Mouse (Mus musculus) left cerebral cortex, adult 2 months (tissue): ENCODE results near the gene Zfp14. TPM values are rescaled to one million over a fixed set of nuclear protein-coding genes. Genes with fewer than 3 reads are reported as not detected.

Experiments used
- DNase-seq, 2 experiments: peaks; one replicate each; pipeline ENCODE4 v3.0.0; 2021 to 2022; ENCODE audit warnings: low spot score in 2 of 2, mixed read lengths in 1 of 2; ENCODE audit errors: extremely low spot score in 1 of 2
- H3K27ac ChIP-seq: fragments of 200-600 bp; 2 replicates; pipeline ENCODE4 v1.8.1; 2022
- H3K4me3 ChIP-seq: fragments of 200-600 bp; 2 replicates; pipeline ENCODE4 v1.8.1; 2022
- CTCF ChIP-seq: fragments of 200-600 bp; IDR thresholded peaks from 2 replicates; pipeline ENCODE4 v1.8.1; 2022; ENCODE audit warnings: antibody characterized with exemption, mild to moderate bottlenecking, moderate library complexity
- intact Hi-C: fragments of 180-260 bp; cut with DNase I; formaldehyde crosslinking; loops from one replicate; pipeline ENCODE4 v1.15.1; 2025
- total RNA-seq, 2 experiments: library from RNA; stranded (reverse); gene quantifications; 2 replicates each; pipeline ENCODE4 v1.2.3; 2021

Gene Zfp14
- total RNA-seq, 2 experiments from 2014 or later, result 6.8 to 7.8 TPM

DNA sequence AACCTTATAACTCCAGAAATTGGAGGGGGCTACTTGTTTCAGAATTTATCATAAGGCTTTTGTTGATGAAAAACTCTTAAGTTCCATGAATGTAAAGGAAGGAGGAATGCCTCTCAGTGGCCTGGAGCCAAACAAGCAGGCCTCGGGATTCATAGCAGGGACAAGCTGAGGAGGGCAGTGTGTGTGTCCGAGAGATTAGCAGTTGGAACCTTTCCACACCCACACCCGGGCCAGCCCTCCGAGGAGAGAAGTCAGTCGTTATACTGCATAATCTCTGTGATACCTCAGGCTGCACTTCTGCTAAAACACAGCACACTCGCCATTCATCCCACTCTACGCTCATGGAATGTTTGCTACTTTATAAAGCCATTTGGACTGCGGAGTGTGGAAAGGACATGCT, 27.4 kb downstream of the Zfp14 start:
- no peak for TF ChIP-seq CTCF
- DNase-seq, result no peak
- Histone ChIP-seq H3K27ac (no peak overlapping the region), H3K4me3 (no peak overlapping the region)
- intact Hi-C loops, result no loop called here

DNA sequence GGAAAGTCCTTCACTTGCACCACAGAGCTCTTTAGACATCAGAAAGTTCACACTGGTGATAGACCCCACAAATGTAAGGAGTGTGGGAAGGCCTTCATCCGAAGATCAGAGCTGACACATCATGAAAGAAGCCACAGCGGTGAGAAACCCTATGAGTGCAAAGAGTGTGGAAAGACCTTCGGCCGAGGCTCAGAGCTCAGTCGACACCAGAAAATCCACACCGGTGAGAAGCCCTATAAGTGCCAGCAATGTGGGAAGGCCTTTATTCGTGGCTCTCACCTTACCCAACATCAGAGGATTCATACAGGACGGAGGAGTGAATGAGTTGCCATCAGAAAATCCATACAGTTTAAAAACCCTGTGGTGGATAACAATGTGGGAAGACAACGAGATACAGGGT, 27.9 kb downstream of the Zfp14 start:
- no peak for DNase-seq
- Histone ChIP-seq H3K4me3 (no peak overlapping the region), H3K27ac (no peak overlapping the region)
- intact Hi-C loops, result no loop called here
- TF ChIP-seq CTCF, result no peak

DNA sequence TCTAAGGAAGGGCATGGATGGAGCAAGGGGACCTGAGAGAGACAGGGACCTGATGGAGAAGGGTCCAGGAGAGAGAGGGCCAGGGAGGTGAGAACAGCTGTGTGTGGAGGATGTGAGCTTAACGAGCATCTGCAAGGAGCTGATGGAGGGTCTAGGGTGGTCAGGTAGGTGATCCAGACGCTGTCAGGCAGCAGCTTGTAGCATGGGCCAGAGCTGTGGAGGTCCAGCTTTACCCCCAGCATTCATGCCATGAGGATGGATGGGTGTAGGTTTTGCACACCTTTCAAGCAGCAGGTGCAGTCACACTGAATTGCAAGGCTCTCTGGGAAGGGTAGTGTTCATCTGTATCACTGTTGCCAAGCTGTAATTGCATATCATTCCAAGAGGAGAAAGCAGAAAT, 31.6 kb downstream of the Zfp14 start:
- intact Hi-C loops, result no loop called here
- H3K4me3 ChIP-seq, result no peak overlapping the region
- H3K27ac ChIP-seq, result no peak overlapping the region
- no peak for TF ChIP-seq CTCF
- no peak for DNase-seq

DNA sequence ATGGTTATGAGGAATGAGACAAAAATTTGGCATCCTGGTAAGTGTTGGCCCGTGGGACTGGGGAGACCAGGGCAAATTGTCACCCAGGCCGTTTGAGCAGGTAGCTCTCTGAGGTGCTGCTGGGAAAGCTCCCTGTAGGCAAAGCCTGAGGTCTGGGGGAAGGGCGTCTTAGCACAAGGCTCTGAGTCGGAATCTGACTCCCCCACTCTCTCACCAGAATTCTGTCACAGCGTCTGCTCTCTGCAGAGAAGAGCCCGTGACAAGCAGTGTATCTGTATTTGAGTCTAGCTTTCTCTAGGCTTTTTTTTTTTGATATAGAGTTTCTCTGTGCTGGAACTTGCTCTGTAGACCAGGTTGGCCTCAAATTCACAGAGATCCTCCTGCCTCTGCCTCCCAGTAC, 34.0 kb downstream of the Zfp14 start:
- no peak for TF ChIP-seq CTCF
- no peak overlapping the region for H3K27ac ChIP-seq
- no peak overlapping the region for H3K4me3 ChIP-seq
- intact Hi-C loops, result no loop called here
- DNase-seq, result no peak

GRCm38 (mm10) chr7:30012956-30013363, 38.2 kb downstream of the Zfp14 start:
- peak; percentile 36 to 62 for DNase-seq
- H3K27ac ChIP-seq, result no peak overlapping the region
- TF ChIP-seq CTCF, result peak; percentile 81
- H3K4me3 ChIP-seq, result no peak overlapping the region
- intact Hi-C loops, result loop anchor here (2.0 to 5.0 kb wide), 3 partner anchors 74 to 192 kb away; no protein-coding TSS in a partner anchor

DNA sequence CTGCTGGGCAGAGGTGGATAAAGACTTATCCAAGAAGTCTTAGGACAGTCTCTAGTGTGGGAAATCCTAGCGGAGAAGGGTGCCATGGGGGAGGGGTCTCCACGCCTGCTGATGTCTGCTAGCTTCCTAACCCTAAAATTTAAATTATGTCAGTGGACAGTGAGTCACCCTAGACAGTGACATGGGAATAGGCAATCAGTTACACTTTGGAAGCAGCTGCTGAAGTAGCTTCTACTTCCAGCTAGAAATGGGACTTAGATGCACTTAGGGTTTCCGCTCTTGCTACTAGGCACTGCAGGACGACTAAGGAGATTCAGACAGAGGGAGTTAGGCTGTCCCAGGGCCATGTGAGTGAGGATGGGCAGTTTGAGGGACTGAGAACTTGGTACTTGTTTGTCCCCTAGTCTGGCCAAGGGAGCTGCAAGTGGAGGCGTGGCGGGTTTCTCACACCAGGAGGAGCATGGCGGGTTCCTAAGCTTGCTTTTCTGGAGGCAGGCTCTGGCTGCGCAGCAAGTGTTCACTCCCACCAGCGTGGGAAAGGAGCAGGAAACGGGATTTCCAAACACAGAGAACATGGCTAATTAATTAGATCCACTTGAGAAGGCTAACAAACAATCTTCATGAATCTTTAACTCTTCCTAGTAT, 40.5 kb downstream of the Zfp14 start:
- peak in 1 of 2 experiments; percentile 42 for DNase-seq
- intact Hi-C loops, result loop anchor here (5.0 kb wide), 2 partner anchors 77 to 162 kb away; no protein-coding TSS in a partner anchor

GRCm38 (mm10) chr7:30009321-30010085, 41.7 kb downstream of the Zfp14 start:
- intact Hi-C loops, result loop anchor here (5.0 kb wide), 2 partner anchors 78 to 163 kb away; no protein-coding TSS in a partner anchor
- TF ChIP-seq CTCF, result no peak

More for the DNA sequence above, 40.5 kb downstream of the Zfp14 start:
- no peak for TF ChIP-seq CTCF
- Histone ChIP-seq H3K27ac (no peak overlapping the region; the same call in 1 of the 2 replicates), H3K4me3 (no peak overlapping the region)

GRCm38 (mm10) chr7:30008020-30008690, 43.0 kb downstream of the Zfp14 start:
- intact Hi-C loops, result no loop called here

More at GRCm38 (mm10) chr7:30009321-30010085, 41.7 kb downstream of the Zfp14 start:
- peak; percentile 53 to 55 for DNase-seq
- peak overlapping the region; percentile 50 for H3K27ac ChIP-seq
- no peak overlapping the region for H3K4me3 ChIP-seq

GRCm38 (mm10) chr7:30007601-30008000, 43.6 kb downstream of the Zfp14 start:
- no peak for DNase-seq
- TF ChIP-seq CTCF, result no peak
- Histone ChIP-seq H3K4me3 (no peak overlapping the region), H3K27ac (peak overlapping the region; percentile 67)
- intact Hi-C loops, result no loop called here

More at GRCm38 (mm10) chr7:30008020-30008690, 43.0 kb downstream of the Zfp14 start:
- TF ChIP-seq CTCF, result no peak
- DNase-seq, result no peak
- Histone ChIP-seq H3K4me3 (no peak overlapping the region), H3K27ac (peak overlapping the region; percentile 36; the same call in 1 of the 2 replicates)

GRCm38 (mm10) chr7:30000601-30001000, 50.6 kb downstream of the Zfp14 start:
- Histone ChIP-seq H3K27ac (no peak overlapping the region), H3K4me3 (no peak overlapping the region)
- intact Hi-C loops, result no loop called here
- TF ChIP-seq CTCF, result no peak
- DNase-seq, result no peak

GRCm38 (mm10) chr7:29995134-29995533, 56.0 kb downstream of the Zfp14 start:
- TF ChIP-seq CTCF, result no peak
- intact Hi-C loops, result no loop called here
- Histone ChIP-seq H3K4me3 (no peak overlapping the region), H3K27ac (no peak overlapping the region)
- no peak for DNase-seq

- no peak for DNase-seq
Measured at GRCm38 (mm10) chr7:29993340-29993739, 57.8 kb downstream of the Zfp14 start.

More at GRCm38 (mm10) chr7:29993340-29993739, 57.8 kb downstream of the Zfp14 start:
- Histone ChIP-seq H3K27ac (no peak overlapping the region), H3K4me3 (no peak overlapping the region)
- intact Hi-C loops, result no loop called here
- no peak for TF ChIP-seq CTCF
